Mouse (Mus musculus) myocyte (in vitro differentiated cells): Measurements from ENCODE around the gene Pold2. TPM values are rescaled to one million over a fixed set of nuclear protein-coding genes. Genes with fewer than 3 reads are reported as not detected.
"Not testable (repeated sequence)": the region's sequence is repeated elsewhere in the genome, so short reads cannot be mapped to it uniquely, and the experiment has no call there.

Source experiments
- H3K27me3 ChIP-seq: one replicate; pipeline ENCODE4 v1.6.1; 2011; ENCODE audit not compliant: control insufficient read depth, insufficient read depth, insufficient read length
- H3K36me3 ChIP-seq: one replicate; pipeline ENCODE4 v1.6.1; 2011; ENCODE audit not compliant: control insufficient read depth, insufficient read depth
- H3K4me2 ChIP-seq: one replicate; pipeline ENCODE4 v1.6.1; 2011; ENCODE audit warnings: low read depth, control low read depth
- H3K4me3 ChIP-seq: one replicate; pipeline ENCODE4 v1.5.1; 2011; ENCODE audit warnings: mild to moderate bottlenecking, control low read depth, moderate library complexity
- H3K79me2 ChIP-seq: one replicate; pipeline ENCODE4 v1.6.1; 2011; ENCODE audit not compliant: control insufficient read depth, insufficient read depth
- H3ac ChIP-seq: one replicate; pipeline ENCODE4 v1.6.1; 2011; ENCODE audit not compliant: control insufficient read depth, insufficient read length
- CEBPB ChIP-seq: IDR thresholded peaks from 2 replicates; pipeline ENCODE4 v1.6.1; 2011; ENCODE audit warnings: mild to moderate bottlenecking, moderate library complexity; ENCODE audit not compliant: poor library complexity, insufficient read depth, severe bottlenecking
- E2F4 ChIP-seq: IDR thresholded peaks from one replicate; pipeline ENCODE4 v1.6.1; 2011; ENCODE audit warnings: mild to moderate bottlenecking, control low read depth, moderate library complexity; ENCODE audit not compliant: insufficient read depth
- MAX ChIP-seq: IDR thresholded peaks from one replicate; pipeline ENCODE4 v1.6.1; 2011; ENCODE audit warnings: low read depth, mild to moderate bottlenecking, control low read depth
- MYOD1 ChIP-seq, 3 experiments: IDR thresholded peaks; one replicate each; pipeline ENCODE4 v1.6.1; 2011; ENCODE audit warnings: control low read depth in 2 of 3, low read depth in 2 of 3, mild to moderate bottlenecking in 2 of 3, moderate library complexity in 1 of 3; ENCODE audit not compliant: insufficient read length in 2 of 3, control insufficient read depth in 1 of 3
- MYOG ChIP-seq, 3 experiments: IDR thresholded peaks; one replicate each; pipeline ENCODE4 v1.6.1; 2011; ENCODE audit warnings: control low read depth in 2 of 3, low read depth in 2 of 3, mild to moderate bottlenecking in 2 of 3; ENCODE audit not compliant: insufficient read length in 2 of 3, control insufficient read depth in 1 of 3, insufficient read depth in 1 of 3
- POLR2A ChIP-seq: IDR thresholded peaks from one replicate; pipeline ENCODE4 v1.6.1; 2011; ENCODE audit warnings: low read depth, mild to moderate bottlenecking, control low read depth, moderate library complexity; ENCODE audit not compliant: insufficient read length
- POLR2AphosphoS2 ChIP-seq: IDR thresholded peaks from one replicate; pipeline ENCODE4 v1.6.1; 2011; ENCODE audit warnings: low read depth, control low read depth; ENCODE audit not compliant: insufficient read length
- REST ChIP-seq: IDR thresholded peaks from one replicate; pipeline ENCODE4 v1.6.1; 2011; ENCODE audit warnings: mild to moderate bottlenecking, control low read depth, moderate library complexity; ENCODE audit not compliant: insufficient read depth, insufficient read length
- SRF ChIP-seq: IDR thresholded peaks from one replicate; pipeline ENCODE4 v1.6.1; 2011; ENCODE audit warnings: low read depth; ENCODE audit not compliant: control insufficient read depth, insufficient read length
- TCF12 ChIP-seq: IDR thresholded peaks from one replicate; pipeline ENCODE4 v1.6.1; 2011; ENCODE audit warnings: mild to moderate bottlenecking, control low read depth; ENCODE audit not compliant: poor library complexity, insufficient read depth, severe bottlenecking
- TCF3 ChIP-seq: IDR thresholded peaks from one replicate; pipeline ENCODE4 v1.6.1; 2011; ENCODE audit warnings: low read depth, control low read depth; ENCODE audit not compliant: insufficient read length
- USF1 ChIP-seq: IDR thresholded peaks from one replicate; pipeline ENCODE4 v1.6.1; 2011; ENCODE audit warnings: low read depth, mild to moderate bottlenecking, control low read depth, moderate library complexity
- polyA plus RNA-seq: library from polyadenylated mRNA; unstranded; fragments of >200 nt; fragmentation: generic; extraction: Trizol; gene quantifications from one replicate; pipeline ENCODE4 v1.2.1, GENCODE M21; 2012; ENCODE audit warnings: missing spikeins

Pold2 gene
- polyA plus RNA-seq, 1 experiment = 101 TPM

- H3K36me3 ChIP-seq = no peaks in the 10 kb centered on the region
- H3K27me3 ChIP-seq = peaks cover 10% of the 10 kb centered on the region
- H3K4me2 ChIP-seq = no peak overlapping the region
- TF ChIP-seq CEBPB (no peak), SRF (no peak)
- no peak overlapping the region for H3ac ChIP-seq
- no peak overlapping the region for H3K4me3 ChIP-seq
- no peaks in the 10 kb centered on the region for H3K79me2 ChIP-seq
These were observed 19.7 kb upstream of the Pold2 start for GRCm38 (mm10) chr11:5897839-5898238.

DNA sequence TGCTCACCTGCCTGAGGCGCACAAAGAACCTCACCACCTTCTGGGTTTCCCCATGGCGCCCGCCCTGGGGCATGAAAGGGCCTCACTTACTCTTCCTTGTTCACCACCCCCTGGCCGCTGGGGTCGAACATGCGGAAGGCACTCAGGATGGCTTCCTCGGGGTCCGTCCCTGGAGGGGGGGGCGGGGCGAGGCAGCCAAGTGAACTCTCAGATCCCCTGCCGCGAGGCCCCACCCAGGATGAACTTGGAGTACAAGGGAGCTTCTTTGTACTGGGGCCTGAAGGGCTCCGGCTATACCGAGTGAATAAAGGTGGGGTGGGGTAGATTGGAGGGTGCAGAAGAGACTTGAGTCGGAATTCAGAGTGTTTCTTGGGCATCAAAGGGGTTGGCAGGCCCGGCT, 19.1 kb upstream of the Pold2 start:
- no peaks in the 10 kb centered on the region for H3K79me2 ChIP-seq
- peaks cover 8% of the 10 kb centered on the region for H3K27me3 ChIP-seq
- no peak for TF ChIP-seq SRF
- TF ChIP-seq POLR2AphosphoS2 = no peak
- TF ChIP-seq POLR2A = no peak
- TF ChIP-seq MYOG (IDR thresholded peaks at IDR 0.05; ENCODE audit: control insufficient read depth in 1 of 3, insufficient read depth in 1 of 3, insufficient read length in 2 of 3, low read depth in 2 of 3) = no peak
- no peak overlapping the region for H3ac ChIP-seq
- H3K4me3 ChIP-seq = no peak overlapping the region
- no peaks in the 10 kb centered on the region for H3K36me3 ChIP-seq
- H3K4me2 ChIP-seq = no peak overlapping the region

GRCm38 (mm10) chr11:5893807-5894206, 15.7 kb upstream of the Pold2 start:
- H3ac ChIP-seq = no peak overlapping the region
- no peak overlapping the region for H3K4me3 ChIP-seq
- H3K27me3 ChIP-seq = no peaks in the 10 kb centered on the region
- no peak overlapping the region for H3K4me2 ChIP-seq
- H3K36me3 ChIP-seq = no peaks in the 10 kb centered on the region
- H3K79me2 ChIP-seq = no peaks in the 10 kb centered on the region
- no peak for TF ChIP-seq REST
- TF ChIP-seq TCF3 = no peak

GRCm38 (mm10) chr11:5892810-5893368, 14.8 kb upstream of the Pold2 start:
- Histone ChIP-seq H3K36me3 (no peaks in the 10 kb centered on the region), H3K4me3 (no peak overlapping the region), H3K4me2 (no peak overlapping the region), H3ac (no peak overlapping the region), H3K79me2 (no peaks in the 10 kb centered on the region), H3K27me3 (no peaks in the 10 kb centered on the region)
- TF ChIP-seq CEBPB (no peak), TCF12 (no peak), POLR2A (no peak), MAX (no peak), E2F4 (no peak), MYOG (IDR thresholded peaks at IDR 0.05; ENCODE audit: control insufficient read depth in 1 of 3, insufficient read depth in 1 of 3, insufficient read length in 2 of 3, low read depth in 2 of 3) (no peak), MYOD1 (IDR thresholded peaks at IDR 0.05; ENCODE audit: control insufficient read depth in 1 of 3, insufficient read length in 2 of 3, low read depth in 2 of 3) (no peak), USF1 (no peak), SRF (no peak), TCF3 (no peak), POLR2AphosphoS2 (no peak), REST (no peak)

DNA sequence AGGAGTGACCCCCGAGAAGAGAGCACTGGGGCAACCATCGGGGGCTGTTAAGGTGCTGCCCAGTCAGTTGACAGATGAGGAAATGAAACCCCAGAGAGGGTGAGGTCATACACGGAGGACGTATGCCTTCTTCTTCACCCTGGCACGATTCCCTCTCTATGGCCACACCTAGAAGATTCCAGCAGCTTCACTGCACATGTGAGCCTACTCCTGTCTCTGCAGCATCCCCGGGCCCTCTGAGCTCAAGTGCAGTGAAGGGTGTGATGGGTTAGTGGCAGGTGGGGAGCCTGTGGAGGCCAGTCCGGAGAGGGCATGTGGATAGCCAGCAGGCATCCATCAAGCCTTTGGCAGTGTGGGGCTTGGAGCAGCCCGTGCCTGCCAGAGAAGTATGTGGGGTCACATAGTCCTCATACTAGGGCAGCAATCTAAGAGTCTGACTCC, 14.1 kb upstream of the Pold2 start:
- H3K4me2 ChIP-seq = peak overlapping the region; percentile 23
- no peaks in the 10 kb centered on the region for H3K36me3 ChIP-seq
- TF ChIP-seq SRF = no peak
- TF ChIP-seq MAX = no peak
- peak in 1 of 3 experiments; percentile 6 for TF ChIP-seq MYOD1 (IDR thresholded peaks at IDR 0.05; ENCODE audit: control insufficient read depth in 1 of 3, insufficient read length in 2 of 3, low read depth in 2 of 3)
- no peak for TF ChIP-seq POLR2A
- TF ChIP-seq TCF3 = no peak
- no peak for TF ChIP-seq TCF12
- no peak for TF ChIP-seq REST
- TF ChIP-seq CEBPB = no peak
- peak in 1 of 3 experiments; percentile 13 for TF ChIP-seq MYOG (IDR thresholded peaks at IDR 0.05; ENCODE audit: control insufficient read depth in 1 of 3, insufficient read depth in 1 of 3, insufficient read length in 2 of 3, low read depth in 2 of 3)
- no peak for TF ChIP-seq POLR2AphosphoS2
- no peak for TF ChIP-seq USF1
- H3K27me3 ChIP-seq = no peaks in the 10 kb centered on the region
- no peak overlapping the region for H3ac ChIP-seq
- H3K4me3 ChIP-seq = no peak overlapping the region
- no peaks in the 10 kb centered on the region for H3K79me2 ChIP-seq

- H3K4me2 ChIP-seq, H3K36me3 ChIP-seq, H3K4me3 ChIP-seq, H3K27me3 ChIP-seq, H3ac ChIP-seq, H3K79me2 ChIP-seq: not testable (repeated sequence)
These were observed 10.5 kb upstream of the Pold2 start for GRCm38 (mm10) chr11:5888563-5888962.
